Mouse (Mus musculus) spleen, embryonic (tissue): ENCODE results near the gene Kctd5.

Experiments
- CTCF ChIA-PET: fragments of 350-600 bp; sonication (Branson Sonifier 250); formaldehyde crosslinking; loops from one replicate; lab custom pipeline; 2022; lab: Charles Lee

Kctd5 gene

GRCm38 (mm10) chr17:24037360-24037759 is 35.9 kb downstream of the Kctd5 start:
- CTCF ChIA-PET = no interaction called here

GRCm38 (mm10) chr17:24036954-24037353 is 36.3 kb downstream of the Kctd5 start:
- CTCF ChIA-PET = no interaction called here

- CTCF ChIA-PET = no interaction called here
These were observed 38.2 kb downstream of the Kctd5 start for GRCm38 (mm10) chr17:24035087-24035486.

- CTCF ChIA-PET = no interaction called here
These were observed 42.7 kb downstream of the Kctd5 start for GRCm38 (mm10) chr17:24030551-24030950.

- CTCF ChIA-PET = no interaction called here
These were observed 43.8 kb downstream of the Kctd5 start for GRCm38 (mm10) chr17:24029477-24029876.

GRCm38 (mm10) chr17:24021375-24022199 is 51.7 kb downstream of the Kctd5 start:
- CTCF ChIA-PET = no interaction called here

GRCm38 (mm10) chr17:24020696-24021095 is 52.6 kb downstream of the Kctd5 start:
- CTCF ChIA-PET = no interaction called here

- CTCF ChIA-PET = no interaction called here
These were observed 57.6 kb downstream of the Kctd5 start for GRCm38 (mm10) chr17:24015727-24016126.

- CTCF ChIA-PET = no interaction called here
These were observed 58.8 kb downstream of the Kctd5 start for GRCm38 (mm10) chr17:24014433-24014965.

- CTCF ChIA-PET = no interaction called here
These were observed 60.4 kb downstream of the Kctd5 start for GRCm38 (mm10) chr17:24012921-24013320.

- CTCF ChIA-PET = interaction anchor here (1.3 kb wide), 1 partner anchor 15 kb away, joined by 3 read pairs; no protein-coding TSS in a partner anchor
These were observed 63.7 kb downstream of the Kctd5 start for GRCm38 (mm10) chr17:24009617-24010016.

GRCm38 (mm10) chr17:24008105-24008504 is 65.2 kb downstream of the Kctd5 start:
- CTCF ChIA-PET = interaction anchor here (1.3 kb wide), 1 partner anchor 14 kb away, joined by 3 read pairs; no protein-coding TSS in a partner anchor

GRCm38 (mm10) chr17:24007391-24007790 is 65.9 kb downstream of the Kctd5 start:
- CTCF ChIA-PET = no interaction called here

- CTCF ChIA-PET = no interaction called here
These were observed 66.4 kb downstream of the Kctd5 start for GRCm38 (mm10) chr17:24006930-24007329.

GRCm38 (mm10) chr17:24005049-24005448 is 68.2 kb downstream of the Kctd5 start:
- CTCF ChIA-PET = no interaction called here

- CTCF ChIA-PET = no interaction called here
These were observed 69.1 kb downstream of the Kctd5 start for GRCm38 (mm10) chr17:24004071-24004665.

GRCm38 (mm10) chr17:24000404-24000803 is 72.9 kb downstream of the Kctd5 start:
- CTCF ChIA-PET = no interaction called here

- CTCF ChIA-PET = no interaction called here
These were observed 74.9 kb downstream of the Kctd5 start for GRCm38 (mm10) chr17:23998383-23998782.

GRCm38 (mm10) chr17:23997901-23998300 is 75.4 kb downstream of the Kctd5 start, which contains the start of gene Prss22:
Prss22 (minus strand) TSS chr17:23998100.
- CTCF ChIA-PET = no interaction called here
